Mouse (Mus musculus) MEL (cell line): ENCODE measurements around the gene Dot1l. TPM values are rescaled to one million over a fixed set of nuclear protein-coding genes. Genes with fewer than 3 reads are reported as not detected.

Source experiments
- DNase-seq: peaks from one replicate; pipeline ENCODE4 v3.0.0; 2011; ENCODE audit warnings: low read depth, low spot score
- H3K27ac ChIP-seq: 2 replicates; pipeline ENCODE4 v1.5.1; 2012; ENCODE audit warnings: low read depth, mild to moderate bottlenecking, control low read depth, low read length, moderate library complexity; ENCODE audit not compliant: control insufficient read depth
- H3K27me3 ChIP-seq, 2 experiments: fragments of 150-350 bp in 1 of 2; sonication (generic) in 1 of 2; 2 replicates each; pipeline ENCODE4 v1.6.1; 2012; ENCODE audit warnings: low read length in 2 of 2, mild to moderate bottlenecking in 2 of 2, improper control_type of control experiment in 1 of 2, moderate library complexity in 1 of 2; ENCODE audit not compliant: insufficient read depth in 2 of 2, control insufficient read depth in 1 of 2
- H3K36me3 ChIP-seq, 2 experiments: 2 replicates each; pipeline ENCODE4 v1.6.1; 2012 to 2014; ENCODE audit warnings: low read length in 2 of 2, improper control_type of control experiment in 1 of 2, inconsistent platforms in 1 of 2, mild to moderate bottlenecking in 1 of 2; ENCODE audit not compliant: insufficient read depth in 2 of 2, control insufficient read depth in 1 of 2
- H3K4me1 ChIP-seq, 2 experiments: fragments of 150-350 bp in 1 of 2; sonication (generic) in 1 of 2; 2 replicates each; pipeline ENCODE4 v1.6.1; 2012; ENCODE audit warnings: low read length in 2 of 2, improper control_type of control experiment in 1 of 2, mild to moderate bottlenecking in 1 of 2; ENCODE audit not compliant: insufficient read depth in 2 of 2, control insufficient read depth in 1 of 2
- H3K4me3 ChIP-seq, 2 experiments: fragments of 150-350 bp in 1 of 2; sonication (generic) in 1 of 2; 2 replicates each; pipeline ENCODE4 v1.5.1; 2012; ENCODE audit warnings: low read depth in 2 of 2, low read length in 2 of 2, mild to moderate bottlenecking in 2 of 2, moderate library complexity in 2 of 2, control low read depth in 1 of 2, improper control_type of control experiment in 1 of 2; ENCODE audit not compliant: control insufficient read depth in 1 of 2, insufficient read depth in 1 of 2
- H3K79me2 ChIP-seq: 2 replicates; pipeline ENCODE4 v1.6.1; 2012; ENCODE audit warnings: mild to moderate bottlenecking, low read length, moderate library complexity; ENCODE audit not compliant: control insufficient read depth, poor library complexity, insufficient read depth
- H3K9ac ChIP-seq: 2 replicates; pipeline ENCODE4 v1.6.1; 2012; ENCODE audit warnings: low read depth, mild to moderate bottlenecking, control low read depth, low read length, moderate library complexity; ENCODE audit not compliant: control insufficient read depth, poor library complexity, severe bottlenecking
- H3K9me3 ChIP-seq: fragments of 150-350 bp; sonication (generic); replicated peaks from 2 replicates; pipeline ENCODE4 v1.6.1; 2012; ENCODE audit warnings: mild to moderate bottlenecking, low read length, improper control_type of control experiment, moderate library complexity; ENCODE audit not compliant: insufficient read depth
- E2F4 ChIP-seq: IDR thresholded peaks from 2 replicates; pipeline ENCODE4 v1.6.1; 2011; ENCODE audit warnings: low read depth, low read length, improper control_type of control experiment, borderline replicate concordance
- ELF1 ChIP-seq: IDR thresholded peaks from 2 replicates; pipeline ENCODE4 v1.6.1; 2014; ENCODE audit warnings: low read depth, mild to moderate bottlenecking, inconsistent platforms, low read length, improper control_type of control experiment, moderate library complexity
- EP300 ChIP-seq, 2 experiments: IDR thresholded peaks; 2 replicates each; pipeline ENCODE4 v1.6.1; 2011; ENCODE audit warnings: improper control_type of control experiment in 2 of 2, low read length in 2 of 2, low read depth in 1 of 2, mild to moderate bottlenecking in 1 of 2
- ETS1 ChIP-seq: IDR thresholded peaks from 2 replicates; pipeline ENCODE4 v1.6.1; 2012; ENCODE audit warnings: low read depth, mild to moderate bottlenecking, inconsistent platforms, low read length, improper control_type of control experiment, moderate library complexity
- GABPA ChIP-seq: IDR thresholded peaks from 2 replicates; pipeline ENCODE4 v1.6.1; 2012; ENCODE audit warnings: low read depth, mild to moderate bottlenecking, inconsistent platforms, low read length, improper control_type of control experiment, moderate library complexity
- GATA1 ChIP-seq: IDR thresholded peaks from 2 replicates; pipeline ENCODE4 v1.6.1; 2011; ENCODE audit warnings: low read depth, low read length, improper control_type of control experiment
- HCFC1 ChIP-seq: IDR thresholded peaks from 2 replicates; pipeline ENCODE4 v1.6.1; 2012; ENCODE audit warnings: low read depth, mild to moderate bottlenecking, inconsistent platforms, low read length, improper control_type of control experiment, moderate library complexity
- KAT2A ChIP-seq: conservative IDR thresholded peaks from 2 replicates; pipeline ENCODE4 v1.6.1; 2012; ENCODE audit warnings: low read depth, low read length, improper control_type of control experiment, inconsistent platforms
- MAX ChIP-seq: IDR thresholded peaks from 2 replicates; pipeline ENCODE4 v1.6.1; 2011; ENCODE audit warnings: low read length, improper control_type of control experiment
- MAZ ChIP-seq: IDR thresholded peaks from 2 replicates; pipeline ENCODE4 v1.6.1; 2012; ENCODE audit warnings: low read depth, mild to moderate bottlenecking, inconsistent platforms, low read length, improper control_type of control experiment
- NELFE ChIP-seq: IDR thresholded peaks from 2 replicates; pipeline ENCODE4 v1.6.1; 2011; ENCODE audit warnings: low read depth, low read length, improper control_type of control experiment
- POLR2AphosphoS5 ChIP-seq: IDR thresholded peaks from 2 replicates; pipeline ENCODE4 v1.6.1; 2012; ENCODE audit warnings: low read depth, borderline replicate concordance, mild to moderate bottlenecking, inconsistent platforms, low read length, moderate library complexity, mixed read lengths
- SIN3A ChIP-seq: IDR thresholded peaks from 2 replicates; pipeline ENCODE4 v1.6.1; 2012; ENCODE audit warnings: low read length, improper control_type of control experiment, inconsistent platforms
- SMC3 ChIP-seq: IDR thresholded peaks from 2 replicates; pipeline ENCODE4 v1.6.1; 2011; ENCODE audit warnings: low read depth, low read length, improper control_type of control experiment
- UBTF ChIP-seq: IDR thresholded peaks from 2 replicates; pipeline ENCODE4 v1.6.1; 2012; ENCODE audit warnings: low read depth, mild to moderate bottlenecking, inconsistent platforms, low read length, improper control_type of control experiment, moderate library complexity, borderline replicate concordance; ENCODE audit not compliant: insufficient read depth
- USF2 ChIP-seq, 2 experiments: IDR thresholded peaks; 2 replicates each; pipeline ENCODE4 v1.6.1; 2011 to 2012; ENCODE audit warnings: improper control_type of control experiment in 2 of 2, low read length in 2 of 2, borderline replicate concordance in 1 of 2, inconsistent platforms in 1 of 2, low read depth in 1 of 2, mild to moderate bottlenecking in 1 of 2; ENCODE audit not compliant: insufficient read depth in 1 of 2
- ZC3H11A ChIP-seq: IDR thresholded peaks from 2 replicates; pipeline ENCODE4 v1.6.1; 2012; ENCODE audit warnings: low read depth, mild to moderate bottlenecking, inconsistent platforms, low read length, improper control_type of control experiment
- ZMIZ1 ChIP-seq: IDR thresholded peaks from 2 replicates; pipeline ENCODE4 v1.6.1; 2012; ENCODE audit warnings: low read depth, mild to moderate bottlenecking, inconsistent platforms, low read length, improper control_type of control experiment, moderate library complexity
- polyA plus RNA-seq, 2 experiments: library from polyadenylated mRNA; stranded (reverse) in 1 of 2; unstranded in 1 of 2; fragments of >175 nt in 1 of 2; fragments of >200 nt in 1 of 2; gene quantifications; 2 replicates each; pipeline versions ENCODE4 v1.2.1 to v1.2.4; 2012; ENCODE audit warnings: low replicate concordance in 2 of 2, low read depth in 1 of 2; ENCODE audit not compliant: insufficient read length in 2 of 2, insufficient read depth in 1 of 2, missing spikeins in 1 of 2
- total RNA-seq: library from RNA; depleted of rRNA; stranded (reverse); fragments of 300-350 nt; gene quantifications from 2 replicates; pipeline ENCODE4 v1.2.3, GENCODE M21; 2012

The Dot1l gene
- total and polyA plus RNA-seq, 3 experiments, result 15.0 to 70.6 TPM; not detected in 1

DNA sequence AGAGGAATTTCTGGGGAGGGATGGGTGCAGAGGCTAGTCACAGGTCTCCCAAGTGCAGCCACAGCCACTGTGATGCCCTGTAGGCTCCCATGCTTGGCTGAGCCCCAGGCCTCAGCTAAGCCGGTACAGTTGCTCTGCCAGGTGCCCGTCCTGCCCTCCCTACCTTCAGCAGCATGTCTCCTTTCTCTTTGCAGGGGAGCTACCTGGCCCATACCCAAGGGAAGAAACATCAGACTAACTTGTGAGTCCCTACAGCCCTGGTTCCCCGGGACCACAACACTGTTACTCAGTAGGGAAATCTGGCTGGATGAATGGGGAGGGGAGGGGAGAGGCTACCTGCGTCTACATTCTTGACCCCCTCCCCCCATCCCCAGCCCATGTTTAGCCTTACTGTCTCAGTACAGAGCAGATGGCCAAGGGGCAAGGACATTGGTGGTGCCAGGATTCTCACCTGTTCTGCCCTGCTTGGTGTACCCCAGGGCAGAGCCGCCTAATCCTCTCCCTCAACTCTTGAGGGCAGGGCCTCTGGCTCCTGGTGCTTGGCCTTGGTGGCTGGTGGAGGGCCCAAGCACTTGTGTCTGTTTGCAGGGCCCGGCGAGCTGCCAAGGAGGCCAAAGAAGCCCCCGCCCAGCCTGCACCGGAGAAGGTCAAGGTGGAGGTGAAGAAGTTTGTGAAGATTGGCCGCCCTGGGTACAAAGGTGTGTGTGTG is 47.4 kb downstream of the Dot1l start:
- Histone ChIP-seq H3K79me2 (peaks cover 39% of the 10 kb centered on the region), H3K36me3 (peaks cover 0 to 6% of the 10 kb centered on the region in 2 experiments; a peak in 1 of 4 replicates)

DNA sequence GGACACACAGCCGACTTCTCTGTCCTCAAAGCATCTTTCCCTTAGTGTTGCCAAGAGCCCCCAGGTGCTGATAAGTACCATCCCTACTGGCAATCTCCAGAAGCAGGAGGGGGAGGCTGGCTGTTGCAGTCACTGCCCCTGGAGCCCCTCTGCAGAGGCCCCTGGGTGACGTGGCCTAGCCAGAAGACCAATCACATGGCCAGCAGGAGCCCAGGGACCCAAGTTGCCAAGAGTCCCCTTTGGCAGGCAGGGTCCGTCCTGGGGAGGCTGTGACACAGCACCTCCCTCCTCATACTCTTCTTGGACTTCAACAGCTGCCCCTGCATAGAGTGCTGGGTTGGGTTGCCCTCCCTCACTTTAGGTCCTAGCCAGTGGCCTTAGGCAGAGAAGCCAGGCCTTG is 48.0 kb downstream of the Dot1l start:
- peaks cover 0 to 12% of the 10 kb centered on the region in 2 experiments; a peak in 1 of 4 replicates for H3K4me1 ChIP-seq
- H3K27me3 ChIP-seq, result no peaks in the 10 kb centered on the region
- no peaks in the 10 kb centered on the region for H3K9me3 ChIP-seq
- no peak overlapping the region for H3K9ac ChIP-seq
- peaks cover 0 to 6% of the 10 kb centered on the region in 2 experiments; a peak in 1 of 4 replicates for H3K36me3 ChIP-seq
- H3K4me3 ChIP-seq, result no peak overlapping the region
- DNase-seq, result no peak
- H3K27ac ChIP-seq, result no peak overlapping the region
- H3K79me2 ChIP-seq, result peaks cover 33% of the 10 kb centered on the region
- TF ChIP-seq ZC3H11A (no peak), EP300 (IDR thresholded peaks at IDR 0.05; ENCODE audit: low read depth in 1 of 2, low read length in 2 of 2) (no peak), SMC3 (no peak), SIN3A (no peak), NELFE (no peak), MAZ (no peak), UBTF (no peak), GATA1 (no peak), USF2 (IDR thresholded peaks at IDR 0.05; ENCODE audit: borderline replicate concordance in 1 of 2, insufficient read depth in 1 of 2, low read depth in 1 of 2, low read length in 2 of 2) (no peak), E2F4 (no peak), MAX (no peak), ZMIZ1 (no peak), ETS1 (no peak)

More for the DNA sequence above, 47.4 kb downstream of the Dot1l start:
- Histone ChIP-seq H3K4me1 (peaks cover 0 to 12% of the 10 kb centered on the region in 2 experiments; a peak in 1 of 4 replicates), H3K9ac (no peak overlapping the region), H3K27ac (no peak overlapping the region), H3K9me3 (no peaks in the 10 kb centered on the region), H3K27me3 (no peaks in the 10 kb centered on the region), H3K4me3 (no peak overlapping the region)
- no peak for DNase-seq
- TF ChIP-seq GABPA, result no peak
- TF ChIP-seq KAT2A, result no peak
- no peak for TF ChIP-seq HCFC1
- no peak for TF ChIP-seq ZMIZ1
- no peak for TF ChIP-seq ELF1
- TF ChIP-seq POLR2AphosphoS5, result no peak
- no peak for TF ChIP-seq MAZ
- no peak for TF ChIP-seq ZC3H11A
- no peak for TF ChIP-seq USF2 (IDR thresholded peaks at IDR 0.05; ENCODE audit: borderline replicate concordance in 1 of 2, insufficient read depth in 1 of 2, low read depth in 1 of 2, low read length in 2 of 2)
